Mouse (Mus musculus): ENCODE measurements at regions not wholly inside any gene's neighbourhood (a gene's known extent, or its start where the extent isn't known, plus 50 kb on each side); places are given as distances from the start of the nearest gene placed in this dataset.
"Not testable (repeated sequence)": the region's sequence is repeated elsewhere in the genome, so short reads cannot be mapped to it uniquely, and the experiment has no call there.

GRCm38 (mm10) chr17:76703823-76704222 is 1152.1 kb upstream of the Fam98a start:
- no peaks in the 10 kb centered on the region for H3K27me3 ChIP-seq
- POLR2A ChIA-PET: no interaction called here
- ATAC-seq (no peak), DNase-seq (ENCODE audit: low read depth, low spot score) (no peak)
- TF ChIP-seq CTCF (IDR thresholded peaks at IDR 0.05): no peak
- CTCF ChIA-PET: no interaction called here
- in situ Hi-C loops (cut with MboI; ENCODE audit: low pct_unique_long_range_greater_than_20kb): no loop called here

- DNase-seq (ENCODE audit: low read depth, low spot score) (no peak), ATAC-seq (no peak)
- no peak for TF ChIP-seq CTCF (IDR thresholded peaks at IDR 0.05)
- POLR2A ChIA-PET: no interaction called here
- in situ Hi-C loops (cut with MboI; ENCODE audit: low pct_unique_long_range_greater_than_20kb): no loop called here
- CTCF ChIA-PET: no interaction called here
- H3K27me3 ChIP-seq: no peaks in the 10 kb centered on the region
Observed at GRCm38 (mm10) chr17:76696219-76696618, 1144.5 kb upstream of the Fam98a start.

- TF ChIP-seq CTCF (IDR thresholded peaks at IDR 0.05): no peak
- POLR2A ChIA-PET: no interaction called here
- no peaks in the 10 kb centered on the region for H3K27me3 ChIP-seq
- no peak for ATAC-seq
- no peak for DNase-seq (ENCODE audit: low read depth, low spot score)
- CTCF ChIA-PET: no interaction called here
- in situ Hi-C loops (cut with MboI; ENCODE audit: low pct_unique_long_range_greater_than_20kb): no loop called here
Observed at GRCm38 (mm10) chr17:76658056-76658455, 1106.3 kb upstream of the Fam98a start.

- CTCF ChIA-PET: no interaction called here
- no peak for ATAC-seq
- in situ Hi-C loops (cut with MboI; ENCODE audit: low pct_unique_long_range_greater_than_20kb): no loop called here
Observed at GRCm38 (mm10) chr17:76625976-76626375, 1074.2 kb upstream of the Fam98a start.

GRCm38 (mm10) chr17:76605237-76605636 is 1053.5 kb upstream of the Fam98a start:
- ChIA-PET CTCF (no interaction called here), POLR2A (no interaction called here)
- no peak for TF ChIP-seq CTCF (IDR thresholded peaks at IDR 0.05)
- in situ Hi-C loops (cut with MboI; ENCODE audit: low pct_unique_long_range_greater_than_20kb): no loop called here
- no peaks in the 10 kb centered on the region for H3K27me3 ChIP-seq
- ATAC-seq (no peak), DNase-seq (ENCODE audit: low read depth, low spot score) (no peak)

More at GRCm38 (mm10) chr17:76625976-76626375, 1074.2 kb upstream of the Fam98a start:
- DNase-seq (ENCODE audit: low read depth, low spot score): no peak
- no peaks in the 10 kb centered on the region for H3K27me3 ChIP-seq
- POLR2A ChIA-PET: no interaction called here
- no peak for TF ChIP-seq CTCF (IDR thresholded peaks at IDR 0.05)

GRCm38 (mm10) chr17:76578323-76578722 is 1026.6 kb upstream of the Fam98a start:
- H3K27me3 ChIP-seq: no peaks in the 10 kb centered on the region
- ATAC-seq: no peak
- in situ Hi-C loops (cut with MboI; ENCODE audit: low pct_unique_long_range_greater_than_20kb): no loop called here
- no peak for TF ChIP-seq CTCF (IDR thresholded peaks at IDR 0.05)
- CTCF ChIA-PET: no interaction called here
- DNase-seq (ENCODE audit: low read depth, low spot score): no peak
- POLR2A ChIA-PET: no interaction called here

DNA sequence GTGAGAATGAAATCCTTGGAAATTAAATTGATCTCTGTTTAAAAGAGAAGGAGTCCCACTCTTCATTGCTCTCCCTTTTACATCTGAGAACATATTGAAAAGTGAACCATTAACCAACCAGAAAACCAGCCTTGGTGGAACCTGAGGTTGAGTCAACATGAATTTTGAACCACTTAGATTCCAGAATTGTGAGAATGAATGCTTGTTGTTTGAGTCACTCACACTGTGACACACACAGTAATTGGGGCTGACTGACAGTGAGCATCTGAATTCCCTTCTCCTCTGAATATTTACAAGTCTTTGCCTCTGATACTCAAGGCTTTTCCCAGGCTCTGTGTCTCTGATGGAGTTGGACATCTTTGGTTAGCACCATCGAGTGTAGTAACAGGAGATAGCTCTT is 1008.0 kb upstream of the Fam98a start:
- ATAC-seq (peak; percentile 84), DNase-seq (ENCODE audit: low read depth, low spot score) (no peak)
- POLR2A ChIA-PET: no interaction called here
- in situ Hi-C loops (cut with MboI; ENCODE audit: low pct_unique_long_range_greater_than_20kb): no loop called here
- TF ChIP-seq CTCF (IDR thresholded peaks at IDR 0.05): no peak
- H3K27me3 ChIP-seq: no peaks in the 10 kb centered on the region
- CTCF ChIA-PET: no interaction called here

DNA sequence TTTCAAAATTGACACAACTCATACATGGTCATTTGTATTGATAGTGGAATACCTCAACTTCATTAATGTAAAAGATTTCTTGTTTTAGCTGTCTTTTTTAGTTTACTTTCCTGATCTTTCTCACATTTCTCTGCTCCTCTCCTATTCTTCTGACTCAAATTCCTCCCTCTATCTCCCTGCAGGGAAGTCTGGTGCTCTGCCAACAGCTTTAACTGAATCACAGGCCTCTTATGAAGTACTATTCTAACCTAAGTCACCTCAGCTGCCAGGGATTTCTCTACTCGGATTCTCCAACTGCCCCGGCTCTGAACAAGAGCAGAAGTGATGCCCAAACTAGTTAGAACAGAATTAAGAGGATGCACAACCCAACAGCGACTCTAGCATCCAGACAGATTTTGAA is 993.8 kb upstream of the Fam98a start:
- in situ Hi-C loops (cut with MboI; ENCODE audit: low pct_unique_long_range_greater_than_20kb): no loop called here
- DNase-seq (ENCODE audit: low read depth, low spot score) (no peak), ATAC-seq (no peak)
- POLR2A ChIA-PET: no interaction called here
- CTCF ChIA-PET: no interaction called here
- TF ChIP-seq CTCF (IDR thresholded peaks at IDR 0.05): no peak
- H3K27me3 ChIP-seq: no peaks in the 10 kb centered on the region

DNA sequence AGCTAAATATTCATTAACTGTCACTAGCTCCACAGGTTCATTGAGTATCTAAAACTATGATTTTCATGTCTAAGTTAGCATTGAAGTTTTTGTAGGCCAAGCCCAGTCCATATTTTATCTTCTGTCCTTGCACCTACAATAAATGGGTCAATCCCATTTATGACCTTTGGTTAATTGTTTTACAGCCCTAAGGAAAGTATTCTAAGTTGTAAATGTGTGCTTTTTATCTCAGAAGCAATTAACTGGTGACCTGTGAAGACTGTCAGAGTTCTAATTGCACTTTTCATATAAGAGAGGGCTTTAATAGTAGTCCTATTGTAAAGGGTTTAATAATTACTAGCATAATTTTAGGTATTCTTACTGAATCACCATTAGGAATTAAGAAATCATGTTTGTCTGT is 984.0 kb upstream of the Fam98a start:
- ChIA-PET POLR2A (no interaction called here), CTCF (no interaction called here)
- in situ Hi-C loops (cut with MboI; ENCODE audit: low pct_unique_long_range_greater_than_20kb): no loop called here
- DNase-seq (ENCODE audit: low read depth, low spot score) (no peak), ATAC-seq (no peak)
- no peaks in the 10 kb centered on the region for H3K27me3 ChIP-seq
- no peak for TF ChIP-seq CTCF (IDR thresholded peaks at IDR 0.05)

DNA sequence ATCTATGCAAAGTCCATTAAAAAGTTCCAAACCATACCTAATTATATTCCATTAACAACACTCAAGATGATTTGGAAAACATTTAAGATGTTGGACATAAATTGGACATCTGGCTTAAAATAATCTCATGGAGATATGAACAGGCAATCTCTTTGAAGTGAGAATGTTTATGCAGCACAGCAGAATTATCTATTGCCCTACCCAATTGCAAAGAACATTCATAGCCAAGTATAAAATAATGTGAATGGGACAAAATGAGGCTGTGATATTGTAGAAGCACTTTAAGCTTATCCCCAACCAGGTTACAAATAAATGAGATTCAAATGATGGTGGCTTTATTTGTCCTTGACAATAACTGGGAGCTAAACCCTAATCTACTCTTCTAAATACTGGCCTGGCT is 950.0 kb upstream of the Fam98a start:
- ChIA-PET POLR2A (no interaction called here), CTCF (no interaction called here)
- no peak for TF ChIP-seq CTCF (IDR thresholded peaks at IDR 0.05)
- in situ Hi-C loops (cut with MboI; ENCODE audit: low pct_unique_long_range_greater_than_20kb): no loop called here
- DNase-seq (ENCODE audit: low read depth, low spot score) (no peak), ATAC-seq (no peak)
- no peaks in the 10 kb centered on the region for H3K27me3 ChIP-seq

DNA sequence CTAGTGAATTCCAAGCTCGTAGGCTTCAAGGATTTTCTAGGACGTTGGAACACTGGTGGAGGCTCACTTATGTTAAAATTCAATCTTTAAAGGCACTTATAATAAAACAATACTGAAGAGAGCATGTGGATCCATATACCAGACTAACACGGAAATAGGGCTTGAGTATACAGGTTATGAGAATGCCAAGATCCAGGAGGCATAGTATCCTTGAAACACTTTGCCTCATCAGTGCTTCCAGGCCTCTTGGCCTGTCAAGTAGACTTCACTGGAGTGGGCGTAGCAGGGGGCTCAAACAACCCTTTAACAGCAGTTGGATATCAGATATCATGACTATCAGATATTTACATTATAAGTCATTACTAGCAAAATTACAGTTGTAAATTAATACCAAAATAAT is 948.7 kb upstream of the Fam98a start:
- DNase-seq (ENCODE audit: low read depth, low spot score): no peak
- ChIA-PET CTCF (no interaction called here), POLR2A (no interaction called here)
- ATAC-seq: no peak
- no peak for TF ChIP-seq CTCF (IDR thresholded peaks at IDR 0.05)
- H3K27me3 ChIP-seq: no peaks in the 10 kb centered on the region
- in situ Hi-C loops (cut with MboI; ENCODE audit: low pct_unique_long_range_greater_than_20kb): no loop called here

- H3K27me3 ChIP-seq; ATAC-seq; POLR2A ChIA-PET; in situ Hi-C loops (cut with MboI; ENCODE audit: low pct_unique_long_range_greater_than_20kb); DNase-seq (ENCODE audit: low read depth, low spot score); CTCF ChIA-PET: not testable (repeated sequence)
Observed at GRCm38 (mm10) chr17:76499981-76500380, 948.2 kb upstream of the Fam98a start.

GRCm38 (mm10) chr17:76487347-76487746 is 935.6 kb upstream of the Fam98a start:
- POLR2A ChIA-PET: no interaction called here
- no peak for DNase-seq (ENCODE audit: low read depth, low spot score)
- TF ChIP-seq CTCF (IDR thresholded peaks at IDR 0.05): no peak
- no peaks in the 10 kb centered on the region for H3K27me3 ChIP-seq
- CTCF ChIA-PET: no interaction called here
- in situ Hi-C loops (cut with MboI; ENCODE audit: low pct_unique_long_range_greater_than_20kb): no loop called here
- ATAC-seq: no peak
